Mouse (Mus musculus) ES-E14 (cell line): Measurements from ENCODE around the gene Brms1.

Experiments
- HCFC1 ChIP-seq: IDR thresholded peaks from 2 replicates; pipeline ENCODE4 v1.6.1; 2012; ENCODE audit warnings: low read length, inconsistent platforms, borderline replicate concordance; ENCODE audit not compliant: insufficient read depth
- ZNF384 ChIP-seq: IDR thresholded peaks from 2 replicates; pipeline ENCODE4 v1.6.1; 2012; ENCODE audit warnings: low read depth, low read length, inconsistent platforms

- TF ChIP-seq HCFC1: no peak
- no peak for TF ChIP-seq ZNF384
These were observed 54.8 kb downstream of the Brms1 start for GRCm38 (mm10) chr19:5095887-5096474.
